Mouse (Mus musculus) urinary bladder, postnatal 10 days (tissue): ENCODE results near the gene Gm3417.
"Not testable (repeated sequence)": the region's sequence is repeated elsewhere in the genome, so short reads cannot be mapped to it uniquely, and the experiment has no call there.

ENCODE experiments used
- DNase-seq: peaks from one replicate; pipeline ENCODE4 v3.0.0; 2022; ENCODE audit warnings: low spot score

The Gm3417 gene

DNA sequence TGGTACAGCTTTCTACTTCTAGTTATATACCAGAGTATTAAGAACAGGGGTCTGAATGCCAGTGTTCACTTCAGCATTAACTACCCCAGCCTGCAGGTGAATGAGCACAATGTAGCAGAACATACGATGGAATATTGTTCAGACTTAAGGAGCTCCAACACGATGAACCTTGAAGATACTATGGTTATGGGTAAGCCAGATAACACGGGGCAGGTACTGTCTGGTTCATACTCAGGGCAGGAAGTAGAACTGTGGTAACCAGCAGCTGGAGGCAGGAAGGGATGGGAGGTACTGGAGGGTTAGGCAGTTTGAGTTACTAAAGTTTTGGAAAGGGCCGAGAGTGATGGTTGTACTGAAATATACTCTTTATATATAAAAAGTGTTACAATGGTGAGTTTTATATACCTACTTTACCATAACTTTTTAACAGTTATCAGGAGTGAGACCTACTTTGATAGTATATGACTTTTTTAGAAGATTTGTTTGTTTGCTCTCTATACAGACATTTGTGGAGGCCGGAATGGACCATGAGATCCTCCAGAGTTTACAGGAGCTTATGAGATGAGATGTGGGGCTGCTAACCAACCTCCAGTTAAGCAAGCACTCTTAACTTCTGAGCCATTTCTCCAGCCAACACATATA, 19.8 kb downstream of the Gm3417 start:
- DNase-seq: no peak

DNA sequence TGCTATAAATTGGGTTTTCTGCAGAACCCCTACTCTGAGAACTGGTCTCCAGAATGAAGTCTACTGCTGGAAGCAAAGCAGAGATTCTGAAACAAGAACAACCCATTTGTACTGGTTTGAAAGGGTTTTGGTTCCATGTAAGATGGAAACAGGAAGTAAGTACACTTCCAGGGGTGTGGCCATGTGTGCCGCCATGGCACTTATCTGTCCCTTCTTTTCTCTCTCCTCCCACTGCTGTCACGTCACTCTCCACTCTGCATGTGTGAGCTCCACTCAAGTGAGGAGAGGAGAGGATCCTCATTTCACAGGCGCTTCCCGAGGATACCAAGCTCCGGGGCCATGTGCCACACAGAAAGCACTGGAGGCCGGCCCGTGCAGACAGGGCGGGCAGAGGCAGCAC, 25.1 kb downstream of the Gm3417 start:
- no peak for DNase-seq

DNA sequence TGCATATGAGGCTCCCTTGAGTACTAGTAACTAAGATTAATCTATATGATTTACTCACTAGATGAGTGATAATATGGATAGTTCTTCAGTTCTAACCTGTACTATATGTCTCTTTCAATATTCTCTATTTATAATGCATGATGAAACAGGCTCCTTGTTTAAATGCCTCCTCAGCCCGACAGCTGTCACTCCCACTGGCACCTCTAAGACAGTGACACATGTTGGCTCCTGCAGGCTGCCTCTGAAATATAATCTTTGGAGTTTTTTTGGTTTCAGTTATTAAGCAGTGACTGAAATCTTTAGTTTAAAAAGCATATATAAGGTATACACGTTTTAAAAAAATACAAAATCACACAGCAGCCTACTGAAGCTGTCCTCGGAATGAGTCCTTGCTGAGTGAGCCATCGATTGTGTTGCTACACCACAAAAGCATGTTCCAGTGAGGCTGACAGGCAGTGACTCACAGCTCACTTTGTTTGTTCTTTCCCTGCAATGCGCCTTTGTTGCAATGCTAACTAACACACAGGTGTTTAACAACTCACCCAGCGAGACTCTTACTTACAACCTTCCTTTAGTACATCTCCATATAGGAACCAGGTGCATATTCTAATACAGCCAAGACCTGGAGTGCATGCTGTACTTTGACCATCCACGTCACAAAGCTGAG, 29.3 kb downstream of the Gm3417 start:
- DNase-seq: no peak

DNA sequence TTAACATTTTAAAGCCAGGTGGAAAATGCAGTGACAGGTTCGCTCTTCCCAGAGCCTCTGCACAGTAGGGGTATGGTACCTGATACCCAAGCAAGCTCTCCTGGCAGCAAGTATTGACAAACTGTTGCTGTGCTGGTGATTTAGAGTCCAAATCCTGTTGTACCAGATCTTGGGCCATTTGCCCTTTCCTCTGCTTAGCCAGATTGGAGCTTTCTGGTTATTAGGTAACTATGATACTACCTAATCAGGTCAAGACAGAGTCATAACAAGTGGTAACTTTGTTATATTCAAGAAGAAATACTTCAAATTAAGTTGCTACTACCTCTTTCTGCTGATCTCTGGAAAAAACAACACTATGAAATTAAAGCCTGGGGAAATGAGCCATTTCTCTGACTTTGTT, 34.0 kb downstream of the Gm3417 start:
- DNase-seq: no peak

DNA sequence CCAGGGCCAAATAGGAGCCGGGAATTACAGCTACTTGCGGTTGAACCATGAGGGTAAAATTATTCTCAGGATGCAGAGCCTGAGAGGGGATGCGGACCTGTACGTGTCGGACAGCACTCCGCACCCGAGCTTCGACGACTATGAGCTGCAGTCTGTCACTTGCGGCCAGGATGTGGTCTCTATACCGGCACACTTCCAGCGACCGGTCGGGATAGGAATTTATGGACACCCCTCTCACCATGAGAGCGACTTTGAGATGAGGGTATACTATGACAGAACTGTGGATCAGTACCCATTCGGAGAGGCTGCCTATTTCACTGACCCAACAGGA, 34.9 kb downstream of the Gm3417 start:
- no peak for DNase-seq

DNA sequence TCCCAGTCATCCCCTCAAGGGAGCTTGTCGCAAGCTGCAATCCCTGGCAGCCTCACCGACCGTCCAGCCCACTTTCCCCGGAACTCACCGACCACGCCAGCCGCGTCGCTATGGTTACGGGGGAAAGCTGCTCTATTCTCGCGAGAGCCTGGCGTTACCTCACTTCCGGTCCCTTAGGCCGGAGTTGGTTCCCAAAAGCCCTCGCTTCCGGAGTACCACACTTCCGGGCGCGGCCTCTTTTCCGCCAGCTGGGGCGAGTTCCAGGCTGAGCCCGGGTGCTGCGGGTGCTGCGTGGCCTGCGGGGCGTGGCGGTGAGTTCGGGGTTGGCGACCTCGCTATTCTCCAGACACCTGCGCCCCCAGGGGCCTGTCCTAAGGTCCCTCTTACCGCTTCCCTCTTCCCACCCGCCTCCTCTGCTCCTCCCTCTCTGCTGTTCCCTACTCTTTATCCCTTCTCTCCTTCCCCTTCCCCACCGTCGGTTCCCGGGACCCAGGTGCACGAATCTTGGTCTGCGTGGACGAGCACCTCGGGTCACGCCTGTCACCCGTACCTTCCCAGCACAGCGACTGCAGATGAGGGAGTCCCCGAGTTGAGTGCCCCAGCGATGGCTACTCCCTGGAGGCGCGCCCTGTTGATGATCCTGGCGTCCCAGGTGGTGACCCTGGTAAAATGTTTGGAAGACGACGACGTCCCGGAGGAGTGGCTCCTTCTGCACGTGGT, 35.4 kb downstream of the Gm3417 start, which contains the start of the genes Wdr27 and 1600012H06Rik:
Wdr27 (minus strand) TSS at position 150 of the 720 bp plus-strand sequence.
1600012H06Rik (plus strand) TSS at position 176 of the 720 bp plus-strand sequence.
- peak; percentile 98 for DNase-seq

DNA sequence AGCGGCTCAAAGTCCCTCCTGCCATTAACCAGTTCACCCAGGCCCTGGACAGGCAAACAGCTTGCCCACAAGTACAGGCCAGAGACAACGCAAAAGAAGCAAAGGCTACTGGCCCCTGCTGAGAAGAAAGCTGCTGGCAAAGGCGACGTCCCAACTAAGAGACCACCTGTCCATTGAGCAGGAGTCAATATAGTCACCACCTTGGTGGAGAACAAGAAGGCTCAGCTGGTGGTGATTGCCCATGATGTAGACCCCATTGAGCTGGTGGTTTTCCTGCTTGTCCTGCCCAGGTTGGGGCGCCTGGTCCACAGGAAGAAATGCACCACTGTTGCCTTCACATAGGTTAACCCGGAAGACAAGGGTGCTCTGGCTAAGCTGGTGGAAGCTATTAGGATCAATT, 36.4 kb downstream of the Gm3417 start:
- not testable (repeated sequence) for DNase-seq

DNA sequence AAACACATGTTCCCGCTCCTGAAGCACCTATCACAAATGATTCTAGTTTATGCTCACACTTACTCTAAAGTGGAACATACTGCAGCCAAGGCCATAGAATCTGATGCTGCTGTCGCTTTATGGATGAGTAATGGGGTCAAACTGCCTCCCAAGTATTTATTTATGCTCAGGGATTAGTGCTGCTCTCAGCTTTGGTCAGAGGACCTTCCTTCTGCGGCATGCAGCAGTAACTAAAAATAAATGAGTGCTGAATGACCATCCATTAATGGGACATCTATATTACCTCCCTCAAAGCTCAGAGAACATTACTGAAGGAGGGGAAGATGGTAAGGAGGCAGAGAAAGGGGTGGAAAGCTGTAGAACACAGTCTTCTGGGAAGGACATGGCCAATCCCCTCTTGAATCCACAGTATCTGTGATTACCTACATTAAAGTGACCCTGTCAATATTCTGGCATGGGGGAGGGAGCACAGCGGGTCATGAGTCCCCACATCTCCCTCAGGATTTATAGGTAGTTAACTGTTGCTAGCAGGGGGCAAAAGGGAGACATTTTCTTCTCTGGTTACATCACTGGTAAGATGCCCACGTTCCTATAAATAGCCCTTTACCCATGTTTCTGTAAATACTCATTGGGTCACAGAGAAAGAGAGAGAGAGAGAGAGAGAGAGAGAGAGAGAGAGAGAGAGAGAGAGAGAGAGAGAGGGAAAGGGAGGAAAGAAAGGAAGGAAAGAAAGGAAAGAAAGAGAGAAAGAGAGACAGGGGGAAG, 42.6 kb downstream of the Gm3417 start:
- DNase-seq: no peak

DNA sequence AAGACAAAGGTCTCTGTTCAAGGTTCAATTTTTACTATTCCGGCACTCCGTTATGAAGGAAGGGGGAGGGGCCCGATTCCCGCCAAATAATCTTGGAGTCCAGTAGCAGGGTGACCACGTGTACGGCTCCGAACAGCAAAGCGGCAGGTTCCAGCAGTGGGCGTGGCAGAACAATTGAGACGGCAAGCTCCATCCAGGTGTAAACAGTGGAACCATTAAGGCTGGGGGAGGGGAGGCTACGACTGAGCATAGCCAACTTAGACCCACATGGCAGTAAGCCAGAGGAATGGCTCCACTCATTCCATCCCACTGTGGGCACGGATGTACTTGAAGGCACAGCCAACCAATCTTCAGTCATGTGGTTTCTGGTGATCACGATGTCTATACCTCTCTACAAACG, 43.3 kb downstream of the Gm3417 start:
- DNase-seq: not testable (repeated sequence)

DNA sequence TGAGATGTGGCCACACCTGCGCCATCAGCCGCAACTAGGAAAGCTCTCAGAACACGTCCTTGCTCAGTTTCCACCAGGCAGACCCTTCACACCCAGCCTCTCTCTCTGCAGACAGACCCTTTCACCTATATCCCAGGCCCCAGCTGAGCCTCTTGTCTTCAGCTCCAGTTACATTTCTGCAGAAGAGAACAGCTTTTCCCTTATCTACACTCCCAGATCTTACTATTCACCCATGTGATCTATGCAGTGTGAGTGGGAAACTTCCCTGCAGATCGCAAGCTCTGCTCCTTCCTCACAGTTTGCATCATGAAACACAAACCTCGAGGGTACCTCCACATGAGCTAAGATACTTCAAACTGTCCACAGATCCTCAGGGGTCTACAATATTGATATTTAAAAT, 47.1 kb downstream of the Gm3417 start:
- no peak for DNase-seq

DNA sequence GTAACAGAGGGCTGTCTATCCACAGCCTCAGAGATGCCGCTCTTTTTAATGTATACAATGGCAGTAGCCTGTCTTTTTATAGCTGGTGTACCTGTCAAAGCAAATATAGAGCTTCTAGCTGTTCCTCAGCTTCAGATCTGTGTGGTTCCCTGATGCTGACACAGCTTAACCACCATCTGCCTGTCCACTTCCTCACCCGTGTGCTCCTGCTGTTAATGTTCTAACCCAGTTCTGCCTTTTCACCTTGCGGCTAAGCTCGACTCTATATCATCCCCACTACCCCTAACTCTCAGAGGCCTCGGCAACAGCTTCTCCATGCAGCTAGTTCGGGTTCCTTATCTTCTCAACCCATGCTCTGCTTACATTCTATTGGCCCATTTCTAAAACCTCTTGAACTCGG, 47.9 kb downstream of the Gm3417 start:
- no peak for DNase-seq

DNA sequence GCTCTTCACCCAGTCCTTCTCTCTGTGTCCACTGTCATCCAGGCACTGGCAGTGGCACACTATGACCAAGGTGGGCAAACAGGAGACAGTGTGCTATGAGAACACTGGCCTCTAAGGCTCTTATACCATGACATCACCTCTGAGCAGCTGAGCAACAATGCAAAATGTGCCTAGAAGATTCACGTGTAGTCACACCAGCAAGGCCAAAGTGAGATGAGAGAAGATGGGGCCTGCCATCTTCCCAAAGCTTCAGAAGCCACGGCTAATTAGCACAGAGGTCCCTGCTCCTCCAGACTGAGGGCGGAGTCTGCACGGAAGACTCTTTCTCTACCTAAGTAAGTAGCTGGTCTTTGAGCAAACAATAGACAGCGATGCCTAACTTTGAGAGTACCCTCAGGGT, 50.0 kb downstream of the Gm3417 start:
- no peak for DNase-seq

DNA sequence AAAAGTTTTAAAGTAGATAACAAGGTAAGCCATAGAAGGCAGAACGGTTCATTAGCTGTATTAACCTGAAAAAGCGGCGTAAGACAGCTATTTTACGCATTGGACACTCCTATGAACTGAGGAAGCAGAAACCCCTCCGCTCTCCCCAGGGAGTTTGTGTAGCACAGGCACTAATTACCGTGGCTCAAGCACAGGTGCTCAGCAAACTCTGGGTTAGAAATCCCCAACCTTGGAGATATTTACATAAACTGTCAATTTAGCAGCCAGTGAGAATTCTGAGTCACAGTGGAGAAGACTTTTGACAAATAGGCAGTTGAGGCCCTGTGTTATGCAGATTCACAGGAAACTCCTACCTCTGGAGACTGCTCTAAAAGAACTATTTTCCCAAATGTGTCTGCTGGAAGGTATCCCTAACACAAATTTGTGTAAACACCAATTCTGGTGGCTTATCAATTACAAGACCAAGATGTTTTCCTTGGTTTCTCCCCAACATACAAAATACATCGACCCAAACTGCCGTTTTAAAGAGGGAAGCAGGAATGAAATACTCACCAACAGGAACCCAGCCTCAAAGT, 50.9 kb downstream of the Gm3417 start:
- DNase-seq: no peak

DNA sequence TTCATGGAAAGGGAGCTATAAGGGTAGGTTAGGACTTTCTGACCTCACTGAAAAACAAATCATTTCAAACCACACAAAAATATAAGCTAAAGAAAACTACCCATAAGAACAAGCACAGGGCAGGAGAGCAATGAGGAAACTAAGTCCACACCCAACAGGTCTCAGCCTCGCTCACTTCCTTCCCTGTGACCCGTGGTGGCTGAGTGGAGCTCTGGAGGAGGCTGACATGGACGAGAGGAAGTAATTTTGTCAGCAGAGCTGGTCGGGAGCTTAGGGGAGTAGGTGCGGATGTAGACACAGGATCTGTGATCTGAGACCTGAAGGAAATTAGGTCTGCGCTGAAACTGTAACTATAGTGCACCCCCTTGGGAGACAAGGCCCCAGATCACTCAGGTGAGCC, 57.0 kb downstream of the Gm3417 start:
- no peak for DNase-seq

DNA sequence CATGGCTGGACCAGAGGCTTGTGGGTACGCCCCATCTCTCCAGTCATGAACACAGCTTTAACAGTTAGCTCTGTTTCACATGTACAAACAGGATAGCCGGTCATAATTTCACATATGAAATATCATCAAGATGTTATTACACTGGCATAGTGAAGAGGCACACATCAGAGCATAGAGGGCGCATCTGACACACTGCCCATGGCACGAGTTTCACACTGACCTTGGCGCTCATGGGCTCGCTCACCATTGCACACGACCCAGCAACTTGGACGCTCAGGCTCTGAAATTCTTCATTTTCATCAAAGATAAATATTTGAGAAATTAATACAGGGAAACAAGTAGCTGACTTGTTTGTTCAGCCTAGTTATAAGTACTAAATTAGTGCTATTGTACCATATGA, 60.7 kb downstream of the Gm3417 start:
- DNase-seq: no peak

DNA sequence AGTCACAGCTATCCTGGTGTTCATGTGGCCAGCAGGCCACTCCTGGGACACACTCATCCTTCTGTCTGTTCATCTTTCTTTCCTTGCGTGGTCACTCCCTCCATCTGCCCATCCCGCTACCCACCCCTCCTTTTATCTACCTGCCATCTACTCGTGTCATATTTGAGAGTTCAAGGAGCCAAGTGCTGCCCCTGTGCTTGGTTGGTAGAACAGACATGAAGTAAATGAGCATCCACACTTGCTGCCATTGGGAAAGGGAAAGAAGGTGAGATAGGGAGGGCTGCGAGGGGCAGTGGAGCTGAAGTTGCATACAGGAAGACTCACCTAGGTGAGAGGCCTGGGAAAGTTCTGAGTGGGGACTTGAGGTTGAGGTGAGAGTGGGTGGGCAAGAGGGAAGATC, 64.2 kb downstream of the Gm3417 start:
- DNase-seq: no peak
